22 mouse cellular contexts compared by ENCODE assay signal in genomic region chr14:54727565-54727964, GRCm38 (mm10). TPM values are rescaled to one million over a fixed set of nuclear protein-coding genes. Genes with fewer than 3 reads are reported as not detected.
DNase-seq lines count a peak whose midpoint lies in the region; TF ChIP-seq lines count a peak whose summit lies in the region.
"Had no signal": no experiment of that assay in that cellular context is flagged by ENCODE, and none has a peak within 500 bp of the region (broad histone marks: within the 10 kb centered on the region; RNA-seq: fewer than 3 reads in every experiment).

No protein-coding gene starts in this region.

- in situ Hi-C loops in CH12.LX (cut with MboI; ENCODE audit: low pct_ligation_motif_present, low pct_unique_long_range_greater_than_20kb, low sequenced_read_pairs) = no loop called here

- peak overlapping the region; percentile 11; the same call in 1 of the 2 replicates for H3K4me2 ChIP-seq in CH12.LX (ENCODE audit: insufficient read depth, low read depth, poor library complexity, severe bottlenecking)

- peaks cover 5 to 23% of the 10 kb centered on the region in 2 experiments; a peak in 3 of 4 replicates for H3K4me1 ChIP-seq in CH12.LX (ENCODE audit: control insufficient read depth in 1 of 2, insufficient read depth in 2 of 2)

- no peaks in the 10 kb centered on the region for H3K9me3 ChIP-seq in CH12.LX (replicated peaks; ENCODE audit: low read length)

- no peak overlapping the region for H3K27ac ChIP-seq in CH12.LX (ENCODE audit: insufficient read depth, low read depth)

- no peak for TF ChIP-seq CTCF in CH12.LX (conservative IDR thresholded peaks at IDR 0.05 in 1 of 2, IDR thresholded peaks at IDR 0.05 in 1 of 2; ENCODE audit: low read depth in 2 of 2, low read length in 2 of 2)

- no peaks in the 10 kb centered on the region for H3K36me3 ChIP-seq in CH12.LX (replicated peaks in 1 of 2; ENCODE audit: control insufficient read depth in 1 of 2, insufficient read depth in 1 of 2, low read length in 1 of 2)

- no peaks in the 10 kb centered on the region for H3K79me2 ChIP-seq in CH12.LX (replicated peaks; ENCODE audit: control insufficient read depth, extremely low read depth, insufficient read depth, poor library complexity, severe bottlenecking)

- TF ChIP-seq POLR2A in CH12.LX (IDR thresholded peaks at IDR 0.05; ENCODE audit: low read depth, low read length) = no peak

- dilution Hi-C loops in CH12.LX (cut with MboI; ENCODE audit: extremely low pct_ligation_motif_present, extremely low pct_unique_long_range_greater_than_20kb, low sequenced_read_pairs) = no loop called here

- H3K9ac ChIP-seq in CH12.LX (ENCODE audit: insufficient read depth, low read depth) = no peak overlapping the region

- peak; percentile 85 for DNase-seq in CH12.LX (ENCODE audit: extremely low read depth)
- no peak for DNase-seq in kidney, adult 18-20 months
- DNase-seq: adrenal gland, adult 2 months; adrenal gland, adult 8-10 months; adrenal gland, postnatal 10 days; adrenal gland, postnatal 14 days; adrenal gland, postnatal 25 days; adrenal gland, postnatal 36 days; B cell, adult 2 months; cerebellum, adult 11 months; cerebellum, adult 11-12 months; cerebellum, adult 18-20 months; cerebellum, adult 2 months; cerebellum, adult 8-10 months had no signal

- no peak overlapping the region for H3K4me3 ChIP-seq in CH12.LX (replicated peaks in 1 of 3; ENCODE audit: low read depth in 2 of 3, low read length in 2 of 3, poor library complexity in 1 of 3)

- peak; percentile 99 for TF ChIP-seq EP300 in CH12.LX (IDR thresholded peaks at IDR 0.05; ENCODE audit: low read length)

- peaks cover 1% of the 10 kb centered on the region for H3K27me3 ChIP-seq in CH12.LX (replicated peaks)

- TF ChIP-seq RAD21 in CH12.LX (IDR thresholded peaks at IDR 0.05; ENCODE audit: low read depth, low read length) = no peak

TF ChIP-seq in CH12.LX, 34 proteins besides CTCF, POLR2A, EP300 and RAD21:
- peak; percentile 80 for TF ChIP-seq TCF12 (IDR thresholded peaks at IDR 0.05; ENCODE audit: low read depth, low read length)
- TF ChIP-seq IRF4 (IDR thresholded peaks at IDR 0.05; ENCODE audit: low read depth, low read length) = peak; percentile 98
- peak; percentile 98 for TF ChIP-seq JUN (IDR thresholded peaks at IDR 0.05; ENCODE audit: insufficient read depth, low read depth, low read length)
- no peak for TF ChIP-seq ZKSCAN1 (IDR thresholded peaks at IDR 0.05; ENCODE audit: borderline replicate concordance, low read depth, low read length)
- TF ChIP-seq TBP (conservative IDR thresholded peaks at IDR 0.05; ENCODE audit: low read depth, low read length) = 0 out of 2 replicates have a peak, but pooled peaks have one; percentile 40
- TF ChIP-seq NRF1 (IDR thresholded peaks at IDR 0.05; ENCODE audit: low read depth, low read length) = no peak
- peak; percentile 96 for TF ChIP-seq RCOR1 (conservative IDR thresholded peaks at IDR 0.05; ENCODE audit: low read depth, low read length)
- peak; percentile 75; the same call in 1 of the 2 replicates for TF ChIP-seq CHD2 (IDR thresholded peaks at IDR 0.05; ENCODE audit: low read length)
- TF ChIP-seq BHLHE40 (IDR thresholded peaks at IDR 0.05; ENCODE audit: low read depth, low read length) = peak; percentile 79
- TF ChIP-seq JUND (conservative IDR thresholded peaks at IDR 0.05; ENCODE audit: low read depth, low read length) = peak; percentile 96
- no peak for TF ChIP-seq MAX (IDR thresholded peaks at IDR 0.05; ENCODE audit: low read length)
- peak; percentile 60; the same call in 1 of the 2 replicates for TF ChIP-seq MAFK (IDR thresholded peaks at IDR 0.05; ENCODE audit: insufficient replicate concordance, low read length)
- TF ChIP-seq ELF1 (IDR thresholded peaks at IDR 0.05; ENCODE audit: low read depth, low read length) = no peak
- TF ChIP-seq MEF2A (IDR thresholded peaks at IDR 0.05; ENCODE audit: borderline replicate concordance, low read depth, low read length) = peak; percentile 83
- TF ChIP-seq ETS1 (conservative IDR thresholded peaks at IDR 0.05; ENCODE audit: low read depth, low read length) = peak; percentile 82

RNA-seq across cellular contexts. Expression of gene Cebpe, which starts 15.6 kb away (rescaled TPM):
- total RNA-seq in CH12.LX (2012; rRNA removed) (0.34 TPM in 1 of 2 replicates, not detected in the other), CH12.LX (2014; rRNA removed) (not detected in 2 replicates)
- polyA plus RNA-seq in CH12.LX (2012; ENCODE audit: insufficient read length, low read depth) = 0.46 TPM in 1 of 2 replicates, not detected in the other
- total RNA-seq: adrenal gland, adult 2 months; adrenal gland, adult 8-10 months; adrenal gland, postnatal 14 days; adrenal gland, postnatal 25 days; adrenal gland, postnatal 36 days; ES-E14; MEL had no signal
- polyA plus RNA-seq: activated CD4-positive, CD25-positive, alpha-beta regulatory T cell, adult 4 months; C2C12; CD4-positive, CD25-positive, alpha-beta regulatory T cell, adult 4 months; Patski had no signal

RNA-seq across cellular contexts. Expression of gene Gm29776, which starts 28.9 kb away (rescaled TPM):
- total RNA-seq in CH12.LX (2012; rRNA removed) = not detected in 2 replicates
- total RNA-seq in CH12.LX (2014; rRNA removed) = not detected in 2 replicates
- not detected in 2 replicates for polyA plus RNA-seq in CH12.LX (2012; ENCODE audit: insufficient read length, low read depth)
- total RNA-seq: adrenal gland, adult 18-20 months; adrenal gland, adult 2 months; adrenal gland, postnatal 10 days; adrenal gland, postnatal 14 days; adrenal gland, postnatal 25 days; MEL had no signal
- polyA plus RNA-seq: activated CD4-positive, CD25-positive, alpha-beta regulatory T cell, adult 4 months; C2C12; CD4-positive, CD25-positive, alpha-beta regulatory T cell, adult 4 months; G1E had no signal

RNA-seq across cellular contexts. Expression of gene Acin1, which starts 40.8 kb away (rescaled TPM):
- total RNA-seq in CH12.LX (2012; rRNA removed) = 118 and 148 TPM in 2 replicates
- 74.0 and 85.6 TPM in 2 replicates for total RNA-seq in CH12.LX (2014; rRNA removed)
- polyA plus RNA-seq in CH12.LX (2012; ENCODE audit: insufficient read length, low read depth) = 324 and 364 TPM in 2 replicates

RNA-seq across cellular contexts. Expression of gene 1700123O20Rik, which starts 41.5 kb away (rescaled TPM):
- total RNA-seq in CH12.LX (2012; rRNA removed) (33.1 and 37.4 TPM in 2 replicates), CH12.LX (2014; rRNA removed) (56.0 and 59.1 TPM in 2 replicates)
- 60.7 and 63.3 TPM in 2 replicates for polyA plus RNA-seq in CH12.LX (2012; ENCODE audit: insufficient read length, low read depth)

RNA-seq across cellular contexts. Expression of gene Slc7a8, which starts 54.2 kb away (rescaled TPM):
- total RNA-seq in CH12.LX (2012; rRNA removed) (0.08 and 0.13 TPM in 2 replicates), CH12.LX (2014; rRNA removed) (not detected in 2 replicates)
- polyA plus RNA-seq in CH12.LX (2012; ENCODE audit: insufficient read length, low read depth) = 0.16 and 0.17 TPM in 2 replicates
- polyA plus RNA-seq: activated CD4-positive, CD25-positive, alpha-beta regulatory T cell, adult 4 months; C2C12 had no signal
